Mouse (Mus musculus): ENCODE data around the gene Gm4792. TPM values are rescaled to one million over a fixed set of nuclear protein-coding genes. Genes with fewer than 3 reads are reported as not detected.

Gm4792 gene
- polyA plus RNA-seq, 1 experiment from 2014 or later, result not detected

GRCm38 (mm10) chr10:94249575-94250456, 48.7 kb downstream of the Gm4792 start:
- no peaks in the 10 kb centered on the region for H3K27me3 ChIP-seq (ENCODE audit: insufficient read depth, low read length)

GRCm38 (mm10) chr10:94247748-94248349, 50.7 kb downstream of the Gm4792 start:
- 73% methylated on average over 7 of the region's 7 CpGs for WGBS
- Histone ChIP-seq H3K4me3 (ENCODE audit: low read length) (no peak overlapping the region), H3K36me3 (ENCODE audit: insufficient read depth, low read length) (no peaks in the 10 kb centered on the region), H3K9me3 (ENCODE audit: low read length) (no peaks in the 10 kb centered on the region), H3K4me1 (ENCODE audit: insufficient read depth, low read length) (peaks cover 9% of the 10 kb centered on the region), H3K9ac (replicated peaks; ENCODE audit: low read length) (no peak overlapping the region), H3K4me2 (replicated peaks; ENCODE audit: low read depth, low read length) (no peak overlapping the region), H3K27ac (ENCODE audit: low read length) (no peak overlapping the region), H3K27me3 (ENCODE audit: insufficient read depth, low read length) (no peaks in the 10 kb centered on the region)
- no peak for ATAC-seq (ENCODE audit: low FRiP score, low TSS enrichment)

More at GRCm38 (mm10) chr10:94249575-94250456, 48.7 kb downstream of the Gm4792 start:
- WGBS, result 35% methylated on average over 22 of the region's 22 CpGs
- Histone ChIP-seq H3K9me3 (ENCODE audit: low read length) (no peaks in the 10 kb centered on the region), H3K36me3 (ENCODE audit: insufficient read depth, low read length) (no peaks in the 10 kb centered on the region), H3K4me2 (replicated peaks; ENCODE audit: low read depth, low read length) (peak overlapping the region; percentile 11), H3K4me3 (ENCODE audit: low read length) (no peak overlapping the region), H3K9ac (replicated peaks; ENCODE audit: low read length) (no peak overlapping the region), H3K4me1 (ENCODE audit: insufficient read depth, low read length) (peaks cover 19% of the 10 kb centered on the region), H3K27ac (ENCODE audit: low read length) (peak overlapping the region; percentile 64)
- ATAC-seq (ENCODE audit: low FRiP score, low TSS enrichment), result peak; percentile 82

Other genes with a start within 250 kb of the Gm4792 start
- 9.5 and 10.0 TPM in 2 replicates for gene Nr2c1, start 150.7 kb downstream of the Gm4792 start, polyA plus RNA-seq (2015; fragmentation: Nextera tagmentation; extraction: Ambion mirVana)
- 389 and 424 TPM in 2 replicates for gene Ndufa12, start 100.0 kb downstream of the Gm4792 start, polyA plus RNA-seq (2015; fragmentation: Nextera tagmentation; extraction: Ambion mirVana)
- 8.0 and 9.2 TPM in 2 replicates for gene Tmcc3, start 13.2 kb upstream of the Gm4792 start, polyA plus RNA-seq (2015; fragmentation: Nextera tagmentation; extraction: Ambion mirVana)